Mouse (Mus musculus): ENCODE results near the gene Zbtb21.
"Not testable (repeated sequence)": the region's sequence is repeated elsewhere in the genome, so short reads cannot be mapped to it uniquely, and the experiment has no call there.

Gene Zbtb21

GRCm38 (mm10) chr16:97962151-97962948, at the start of gene Zbtb21, which contains the start of gene C2cd2:
TSS of gene Zbtb21 (minus strand) at chr16:97962622.
TSS of gene C2cd2 (minus strand) at chr16:97962598.
- peak; percentile 97 for DNase-seq

GRCm38 (mm10) chr16:97997383-97997731, 34.9 kb upstream of the Zbtb21 start:
- DNase-seq, result not testable (repeated sequence)

GRCm38 (mm10) chr16:97996616-97997382, 34.4 kb upstream of the Zbtb21 start, which contains the start of gene B230307C23Rik:
TSS of gene B230307C23Rik (plus strand) at chr16:97997315.
- peak; percentile 92 for DNase-seq

GRCm38 (mm10) chr16:97995849-97996615, 33.6 kb upstream of the Zbtb21 start:
- DNase-seq, result no peak

GRCm38 (mm10) chr16:97992477-97992876, 30.1 kb upstream of the Zbtb21 start:
- not testable (repeated sequence) for DNase-seq

- no peak for DNase-seq
Measured at GRCm38 (mm10) chr16:97991517-97991916, 29.1 kb upstream of the Zbtb21 start.

GRCm38 (mm10) chr16:97984589-97984988, 22.2 kb upstream of the Zbtb21 start:
- no peak for DNase-seq

- no peak for DNase-seq
Measured at GRCm38 (mm10) chr16:97981362-97981761, 18.9 kb upstream of the Zbtb21 start.

- no peak for DNase-seq
Measured at GRCm38 (mm10) chr16:97977722-97978121, 15.3 kb upstream of the Zbtb21 start.

GRCm38 (mm10) chr16:97977277-97977676, 14.9 kb upstream of the Zbtb21 start:
- DNase-seq, result no peak

- no peak for DNase-seq
Measured at GRCm38 (mm10) chr16:97963956-97964540, 1.6 kb upstream of the Zbtb21 start.

- DNase-seq, result no peak
Measured at GRCm38 (mm10) chr16:97961381-97962150, 856 bp downstream of the Zbtb21 start.

GRCm38 (mm10) chr16:97960348-97960747, 2.1 kb downstream of the Zbtb21 start:
- no peak for DNase-seq

- no peak for DNase-seq
Measured at GRCm38 (mm10) chr16:97958401-97958973, 3.9 kb downstream of the Zbtb21 start.

GRCm38 (mm10) chr16:97957626-97958025, 4.8 kb downstream of the Zbtb21 start:
- no peak for DNase-seq

GRCm38 (mm10) chr16:97956011-97956410, 6.4 kb downstream of the Zbtb21 start:
- DNase-seq, result no peak

GRCm38 (mm10) chr16:97953300-97953699, 9.1 kb downstream of the Zbtb21 start:
- no peak for DNase-seq

GRCm38 (mm10) chr16:97952801-97953200, 9.6 kb downstream of the Zbtb21 start:
- no peak for DNase-seq

GRCm38 (mm10) chr16:97952371-97952770, 10.1 kb downstream of the Zbtb21 start:
- no peak for DNase-seq

- DNase-seq, result no peak
Measured at GRCm38 (mm10) chr16:97950061-97950460, 12.4 kb downstream of the Zbtb21 start.

GRCm38 (mm10) chr16:97948836-97949235, 13.6 kb downstream of the Zbtb21 start:
- DNase-seq, result no peak

- not testable (repeated sequence) for DNase-seq
Measured at GRCm38 (mm10) chr16:97946993-97947392, 15.4 kb downstream of the Zbtb21 start.

Measured in retina, postnatal 1 day (tissue).